Mouse (Mus musculus): ENCODE results near the gene Gpr34. TPM values are rescaled to one million over a fixed set of nuclear protein-coding genes. Genes with fewer than 3 reads are reported as not detected.

Gene Gpr34
- polyA plus RNA-seq (2016; fragmentation: Nextera tagmentation; extraction: Ambion mirVana), result 0.96 and 1.5 TPM in 2 replicates

GRCm38 (mm10) chrX:13631599-13632283 lies at the start of gene Gpr34:
Gene Gpr34, plus strand, starts transcription at chrX:13632089.
- H3K36me3 ChIP-seq (replicated peaks), result no peaks in the 10 kb centered on the region
- H3K9me3 ChIP-seq, result no peaks in the 10 kb centered on the region
- WGBS, result 80% methylated on average over 5 of the region's 5 CpGs
- DNase-seq (ENCODE audit: low spot score), result no peak
- H3K27ac ChIP-seq (replicated peaks), result no peak within 1 kb of the TSS
- H3K4me1 ChIP-seq, result no peaks in the 10 kb centered on the region
- peaks cover 37% of the 10 kb centered on the region for H3K27me3 ChIP-seq (replicated peaks; ENCODE audit: low read depth, poor library complexity, severe bottlenecking)
- H3K4me3 ChIP-seq, result no peak within 1 kb of the TSS

GRCm38 (mm10) chrX:13599373-13599772 lies 32.5 kb upstream of the Gpr34 start:
- Histone ChIP-seq H3K27ac (replicated peaks) (no peak overlapping the region), H3K36me3 (replicated peaks) (no peaks in the 10 kb centered on the region), H3K9me3 (no peaks in the 10 kb centered on the region), H3K4me1 (no peaks in the 10 kb centered on the region), H3K27me3 (replicated peaks; ENCODE audit: low read depth, poor library complexity, severe bottlenecking) (peaks cover 24% of the 10 kb centered on the region), H3K4me3 (no peak overlapping the region)
- no peak for DNase-seq (ENCODE audit: low spot score)
- WGBS, result 84% methylated on average over 2 of the region's 2 CpGs

- no peaks in the 10 kb centered on the region for H3K4me1 ChIP-seq
- H3K4me3 ChIP-seq, result no peak overlapping the region
- WGBS, result 68% methylated on average over 1 of the region's 1 CpGs
- H3K9me3 ChIP-seq, result no peaks in the 10 kb centered on the region
- H3K36me3 ChIP-seq (replicated peaks), result no peaks in the 10 kb centered on the region
- no peak for DNase-seq (ENCODE audit: low spot score)
- no peak overlapping the region for H3K27ac ChIP-seq (replicated peaks)
- peaks cover 23% of the 10 kb centered on the region for H3K27me3 ChIP-seq (replicated peaks; ENCODE audit: low read depth, poor library complexity, severe bottlenecking)
These were observed 31.9 kb upstream of the Gpr34 start for GRCm38 (mm10) chrX:13599966-13600365.

GRCm38 (mm10) chrX:13606741-13607140 lies 25.1 kb upstream of the Gpr34 start:
- no peak overlapping the region for H3K27ac ChIP-seq (replicated peaks)
- H3K27me3 ChIP-seq (replicated peaks; ENCODE audit: low read depth, poor library complexity, severe bottlenecking), result peaks cover 22% of the 10 kb centered on the region
- no peak for DNase-seq (ENCODE audit: low spot score)
- no peaks in the 10 kb centered on the region for H3K4me1 ChIP-seq
- no peaks in the 10 kb centered on the region for H3K9me3 ChIP-seq
- no peak overlapping the region for H3K4me3 ChIP-seq
- 71% methylated on average over 3 of the region's 3 CpGs for WGBS
- 0 out of 2 replicates have a peak, but pooled peaks cover 2% of the 10 kb centered on the region for H3K36me3 ChIP-seq (replicated peaks)

GRCm38 (mm10) chrX:13607752-13608151 lies 24.1 kb upstream of the Gpr34 start:
- no peak overlapping the region for H3K27ac ChIP-seq (replicated peaks)
- H3K4me1 ChIP-seq, result no peaks in the 10 kb centered on the region
- H3K27me3 ChIP-seq (replicated peaks; ENCODE audit: low read depth, poor library complexity, severe bottlenecking), result peaks cover 22% of the 10 kb centered on the region
- WGBS, result 60% methylated on average over 3 of the region's 3 CpGs
- H3K9me3 ChIP-seq, result no peaks in the 10 kb centered on the region
- 0 out of 2 replicates have a peak, but pooled peaks cover 2% of the 10 kb centered on the region for H3K36me3 ChIP-seq (replicated peaks)
- no peak for DNase-seq (ENCODE audit: low spot score)
- H3K4me3 ChIP-seq, result no peak overlapping the region

- no peak for DNase-seq (ENCODE audit: low spot score)
- Histone ChIP-seq H3K27me3 (replicated peaks; ENCODE audit: low read depth, poor library complexity, severe bottlenecking) (peaks cover 21% of the 10 kb centered on the region; the same call in 1 of the 2 replicates), H3K9me3 (no peaks in the 10 kb centered on the region), H3K36me3 (replicated peaks) (0 out of 2 replicates have a peak, but pooled peaks cover 12% of the 10 kb centered on the region), H3K4me1 (no peaks in the 10 kb centered on the region), H3K27ac (replicated peaks) (no peak overlapping the region), H3K4me3 (no peak overlapping the region)
- 87% methylated on average over 5 of the region's 5 CpGs for WGBS
These were observed 20.8 kb upstream of the Gpr34 start for GRCm38 (mm10) chrX:13611114-13611513.

- no peaks in the 10 kb centered on the region for H3K9me3 ChIP-seq
- H3K27me3 ChIP-seq (replicated peaks; ENCODE audit: low read depth, poor library complexity, severe bottlenecking), result peaks cover 21% of the 10 kb centered on the region
- no peak overlapping the region for H3K27ac ChIP-seq (replicated peaks)
- DNase-seq (ENCODE audit: low spot score), result no peak
- no peaks in the 10 kb centered on the region for H3K4me1 ChIP-seq
- 0 out of 2 replicates have a peak, but pooled peaks cover 12% of the 10 kb centered on the region for H3K36me3 ChIP-seq (replicated peaks)
- H3K4me3 ChIP-seq, result no peak overlapping the region
- 85% methylated on average over 2 of the region's 2 CpGs for WGBS
These were observed 19.8 kb upstream of the Gpr34 start for GRCm38 (mm10) chrX:13612115-13612514.

GRCm38 (mm10) chrX:13616726-13617125 lies 15.2 kb upstream of the Gpr34 start:
- H3K27me3 ChIP-seq (replicated peaks; ENCODE audit: low read depth, poor library complexity, severe bottlenecking), result peaks cover 40% of the 10 kb centered on the region
- no peaks in the 10 kb centered on the region for H3K9me3 ChIP-seq
- H3K36me3 ChIP-seq (replicated peaks), result 0 out of 2 replicates have a peak, but pooled peaks cover 9% of the 10 kb centered on the region
- no peak for DNase-seq (ENCODE audit: low spot score)
- no peak overlapping the region for H3K27ac ChIP-seq (replicated peaks)
- WGBS, result 69% methylated on average over 1 of the region's 1 CpGs
- H3K4me3 ChIP-seq, result no peak overlapping the region
- H3K4me1 ChIP-seq, result no peaks in the 10 kb centered on the region

- WGBS, result 86% methylated on average over 1 of the region's 1 CpGs
These were observed 14.6 kb upstream of the Gpr34 start for GRCm38 (mm10) chrX:13617294-13617693.

GRCm38 (mm10) chrX:13618476-13618875 lies 13.4 kb upstream of the Gpr34 start:
- Histone ChIP-seq H3K27ac (replicated peaks) (no peak overlapping the region), H3K27me3 (replicated peaks; ENCODE audit: low read depth, poor library complexity, severe bottlenecking) (peaks cover 36% of the 10 kb centered on the region)

More at GRCm38 (mm10) chrX:13617294-13617693, 14.6 kb upstream of the Gpr34 start:
- Histone ChIP-seq H3K27me3 (replicated peaks; ENCODE audit: low read depth, poor library complexity, severe bottlenecking) (peaks cover 40% of the 10 kb centered on the region), H3K27ac (replicated peaks) (no peak overlapping the region), H3K4me3 (no peak overlapping the region), H3K9me3 (no peaks in the 10 kb centered on the region), H3K4me1 (no peaks in the 10 kb centered on the region), H3K36me3 (replicated peaks) (0 out of 2 replicates have a peak, but pooled peaks cover 9% of the 10 kb centered on the region)
- no peak for DNase-seq (ENCODE audit: low spot score)

GRCm38 (mm10) chrX:13621473-13621872 lies 10.4 kb upstream of the Gpr34 start:
- Histone ChIP-seq H3K36me3 (replicated peaks) (no peaks in the 10 kb centered on the region), H3K27me3 (replicated peaks; ENCODE audit: low read depth, poor library complexity, severe bottlenecking) (peaks cover 36% of the 10 kb centered on the region), H3K4me3 (no peak overlapping the region), H3K4me1 (no peaks in the 10 kb centered on the region), H3K27ac (replicated peaks) (no peak overlapping the region), H3K9me3 (no peaks in the 10 kb centered on the region)
- no peak for DNase-seq (ENCODE audit: low spot score)
- WGBS, result 87% methylated on average over 4 of the region's 4 CpGs

More at GRCm38 (mm10) chrX:13618476-13618875, 13.4 kb upstream of the Gpr34 start:
- no peak overlapping the region for H3K4me3 ChIP-seq
- DNase-seq (ENCODE audit: low spot score), result no peak
- 84% methylated on average over 4 of the region's 4 CpGs for whole genome bisulfite sequencing
- H3K9me3 ChIP-seq, result no peaks in the 10 kb centered on the region
- H3K4me1 ChIP-seq, result no peaks in the 10 kb centered on the region
- H3K36me3 ChIP-seq (replicated peaks), result 0 out of 2 replicates have a peak, but pooled peaks cover 5% of the 10 kb centered on the region

- Histone ChIP-seq H3K27ac (replicated peaks) (no peak overlapping the region), H3K4me3 (no peak overlapping the region), H3K4me1 (no peaks in the 10 kb centered on the region), H3K36me3 (replicated peaks) (no peaks in the 10 kb centered on the region), H3K9me3 (no peaks in the 10 kb centered on the region), H3K27me3 (replicated peaks; ENCODE audit: low read depth, poor library complexity, severe bottlenecking) (peaks cover 33% of the 10 kb centered on the region)
- 84% methylated on average over 5 of the region's 5 CpGs for WGBS
- no peak for DNase-seq (ENCODE audit: low spot score)
These were observed 9.2 kb upstream of the Gpr34 start for GRCm38 (mm10) chrX:13622654-13623053.

- H3K4me1 ChIP-seq, result no peaks in the 10 kb centered on the region
- no peaks in the 10 kb centered on the region for H3K36me3 ChIP-seq (replicated peaks)
- H3K27me3 ChIP-seq (replicated peaks; ENCODE audit: low read depth, poor library complexity, severe bottlenecking), result peaks cover 10% of the 10 kb centered on the region
- no peaks in the 10 kb centered on the region for H3K9me3 ChIP-seq
- no peak for DNase-seq (ENCODE audit: low spot score)
- WGBS, result 80% methylated on average over 1 of the region's 1 CpGs
- H3K27ac ChIP-seq (replicated peaks), result no peak overlapping the region
- H3K4me3 ChIP-seq, result no peak overlapping the region
These were observed 4.5 kb downstream of the Gpr34 start for GRCm38 (mm10) chrX:13636398-13636797.

Measured in embryonic facial prominence, embryonic 10.5 days (tissue).